Mouse (Mus musculus): ENCODE results near the gene Gm28042.

DNA sequence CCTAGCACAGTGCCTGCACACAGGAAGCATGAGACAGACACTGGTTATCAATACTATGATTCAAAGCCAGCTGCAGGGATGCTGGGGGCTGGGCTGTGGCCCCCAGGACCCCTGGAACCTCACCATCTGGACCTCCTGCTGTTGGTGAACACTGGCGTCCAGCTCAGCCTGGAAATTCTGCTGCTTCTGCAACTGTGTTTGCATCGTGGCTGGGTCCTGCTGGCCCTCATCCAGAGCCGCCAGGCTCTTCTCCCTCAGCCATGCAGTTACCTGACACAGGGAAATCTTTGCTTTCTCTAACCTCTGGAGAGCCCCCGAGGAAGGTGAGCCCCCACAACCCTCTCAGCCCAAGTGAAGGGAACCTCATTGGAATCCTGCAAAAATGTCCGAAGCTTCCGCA lies 24.1 kb downstream of the Gm28042 start:
- TF ChIP-seq POLR2A (IDR thresholded peaks at IDR 0.05; ENCODE audit: borderline replicate concordance, extremely low read depth, low read depth, low read length) (no peak), CTCF (IDR thresholded peaks at IDR 0.05; ENCODE audit: insufficient read depth, low read length) (no peak)
